Mouse (Mus musculus): Measurements from ENCODE around the gene Parvb.

The Parvb gene

DNA sequence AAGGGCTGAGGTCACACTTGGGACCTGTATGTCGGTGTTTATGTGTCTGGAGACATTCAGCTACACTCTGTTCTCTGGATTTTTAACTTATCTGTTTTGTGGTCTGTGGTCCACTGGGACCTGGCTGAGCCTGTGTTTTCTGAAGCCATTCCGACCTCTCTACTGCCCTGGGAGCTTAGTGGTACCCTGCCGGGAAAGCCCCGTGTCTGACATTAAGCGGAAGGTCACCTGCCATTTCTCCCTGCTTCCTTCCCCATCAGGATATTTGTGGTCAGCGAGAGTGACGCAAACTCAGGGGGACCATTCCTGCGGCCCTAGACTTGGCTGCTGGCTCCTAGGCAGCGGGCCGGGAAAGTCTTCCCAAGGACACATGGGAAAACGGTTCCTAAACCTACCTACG, 61.7 kb downstream of the Parvb start:
- DNase-seq (ENCODE audit: low read depth): no peak

DNA sequence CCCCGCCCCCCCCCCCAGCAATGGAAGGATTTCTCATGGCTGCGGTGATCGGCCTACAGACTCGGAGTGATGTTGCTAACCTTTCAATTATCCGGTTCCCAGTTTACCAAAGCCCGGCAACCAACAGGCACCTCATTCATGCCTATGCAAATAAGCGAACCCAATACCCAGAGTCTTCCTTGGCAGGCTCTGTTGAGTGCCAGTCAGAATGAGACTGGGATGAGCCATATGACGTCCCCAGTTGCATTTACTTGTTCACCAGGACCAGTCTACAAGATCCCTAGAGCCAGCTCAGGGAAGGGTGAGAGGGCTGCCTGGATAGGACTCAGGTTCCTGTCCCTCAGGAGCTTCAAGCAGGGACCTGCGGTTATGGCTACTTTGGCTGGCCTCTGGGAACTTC, 62.5 kb downstream of the Parvb start:
- no peak for DNase-seq (ENCODE audit: low read depth)

DNA sequence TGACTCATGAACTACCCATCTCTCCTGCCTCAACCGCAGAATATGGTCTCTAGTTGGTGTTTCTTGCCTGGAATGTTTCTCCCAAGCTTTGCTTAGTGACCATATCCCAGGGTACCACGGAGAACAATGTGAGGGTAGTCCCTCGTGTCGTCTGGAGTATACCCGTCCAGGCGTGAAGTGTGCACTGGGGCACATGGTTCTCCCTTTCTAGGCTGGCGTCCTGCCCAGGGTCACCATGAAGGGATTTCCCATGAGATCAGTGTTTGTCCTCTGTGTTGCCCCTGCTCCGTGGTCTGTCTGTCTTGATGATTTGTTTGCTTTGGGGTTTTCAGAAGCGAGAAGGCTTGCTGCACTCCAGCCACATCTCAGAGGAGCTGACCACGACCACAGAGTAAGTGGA, 63.4 kb downstream of the Parvb start:
- DNase-seq (ENCODE audit: low read depth): no peak

DNA sequence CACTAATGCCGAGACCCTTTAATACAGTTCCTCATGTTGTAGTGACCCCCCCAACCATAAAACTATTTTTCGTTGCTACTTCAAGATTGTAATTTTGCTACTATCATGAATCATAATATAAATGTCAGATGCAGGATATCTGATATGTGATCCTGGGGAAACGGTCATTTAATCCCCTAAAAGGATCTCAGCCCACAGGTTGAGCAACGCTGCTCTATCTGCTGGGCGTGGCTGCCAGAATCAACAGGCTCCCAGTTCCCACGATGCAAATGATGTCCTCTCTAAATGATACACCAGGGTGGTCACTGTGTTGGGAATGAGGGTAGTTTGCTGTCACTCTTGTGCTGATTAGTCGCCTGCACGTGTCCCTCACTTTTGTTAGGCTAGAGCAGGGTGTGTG, 65.6 kb downstream of the Parvb start:
- no peak for DNase-seq (ENCODE audit: low read depth)

DNA sequence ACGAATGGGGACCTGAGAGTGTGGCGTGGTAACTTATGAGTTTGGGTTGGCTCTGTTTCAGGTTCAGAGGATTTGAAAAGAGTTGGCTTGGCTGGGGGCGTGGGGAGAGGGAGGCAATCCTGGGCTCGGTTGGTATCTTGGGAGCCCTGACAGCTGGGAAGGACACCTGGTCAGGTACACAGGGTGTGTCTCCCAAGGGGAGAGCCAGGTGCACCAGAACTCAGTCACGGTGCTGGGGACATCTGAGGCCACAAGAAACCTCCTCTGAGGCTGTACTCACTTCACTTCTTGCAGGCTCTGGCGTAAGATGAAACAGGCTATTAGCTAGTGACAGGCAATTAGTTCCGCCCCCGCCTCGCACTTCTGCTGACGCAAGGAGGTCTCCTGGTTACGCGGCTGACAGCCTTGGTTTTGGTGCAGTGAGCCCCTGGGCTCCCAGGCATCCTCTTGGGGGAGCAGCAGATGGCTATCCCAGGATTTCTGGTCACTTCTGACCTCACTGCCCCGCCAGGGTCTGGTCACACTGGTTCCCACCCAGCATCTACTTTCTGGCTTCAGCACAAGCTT, 67.0 kb downstream of the Parvb start:
- no peak for DNase-seq (ENCODE audit: low read depth)

DNA sequence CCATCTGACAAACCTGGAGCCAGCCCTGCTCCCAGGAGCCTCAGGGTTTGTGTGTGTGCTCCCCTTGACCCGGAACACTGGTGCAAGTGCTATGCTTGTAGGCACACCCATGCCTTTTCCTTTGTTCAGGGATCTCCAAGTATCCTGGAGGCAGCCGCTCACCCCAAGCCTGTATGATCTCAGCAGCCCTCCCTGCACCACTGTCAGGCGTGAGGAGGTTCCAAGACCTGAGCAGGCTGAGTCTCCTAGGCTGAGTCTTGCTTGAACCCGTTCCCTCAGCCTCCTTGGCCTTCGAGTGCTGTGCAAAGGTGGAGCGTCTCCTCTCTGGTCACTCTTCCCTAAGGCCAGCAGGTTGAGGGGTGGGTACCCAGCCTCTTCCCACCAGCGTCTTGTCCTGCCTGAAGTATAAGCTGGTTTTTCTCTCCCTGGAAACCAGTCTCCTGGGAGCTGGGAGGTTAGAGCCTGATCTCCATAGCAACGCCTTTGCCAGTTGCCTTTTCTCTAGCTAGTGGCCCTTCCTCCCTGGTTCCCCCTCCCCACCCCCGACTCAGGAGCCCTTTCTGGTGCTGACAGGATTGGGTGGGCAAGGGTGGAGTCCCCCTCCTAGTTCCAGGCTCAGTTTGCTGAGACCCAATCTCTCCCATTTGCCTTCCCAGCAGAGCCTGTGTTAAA, 68.0 kb downstream of the Parvb start:
- no peak for DNase-seq (ENCODE audit: low read depth)

DNA sequence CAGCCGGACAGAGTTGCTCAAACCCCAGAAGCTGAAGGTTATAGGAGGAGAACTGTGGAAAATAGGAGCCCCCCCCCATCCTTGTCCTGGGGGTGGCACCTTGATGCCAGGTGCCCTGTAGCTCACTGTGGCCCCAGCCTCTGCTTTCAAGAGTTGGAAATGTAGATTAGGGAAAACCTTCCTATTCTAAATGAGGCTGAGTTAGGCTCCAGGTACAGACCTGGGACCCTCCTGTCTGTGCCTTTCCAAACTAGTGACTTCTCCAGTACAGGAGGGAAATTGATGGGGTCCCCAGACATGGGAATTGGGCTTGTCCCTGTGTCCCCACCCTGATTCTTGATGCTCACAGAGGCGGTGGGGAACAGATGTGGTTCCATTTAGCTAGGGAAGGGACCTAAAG, 68.7 kb downstream of the Parvb start:
- no peak for DNase-seq (ENCODE audit: low read depth)

DNA sequence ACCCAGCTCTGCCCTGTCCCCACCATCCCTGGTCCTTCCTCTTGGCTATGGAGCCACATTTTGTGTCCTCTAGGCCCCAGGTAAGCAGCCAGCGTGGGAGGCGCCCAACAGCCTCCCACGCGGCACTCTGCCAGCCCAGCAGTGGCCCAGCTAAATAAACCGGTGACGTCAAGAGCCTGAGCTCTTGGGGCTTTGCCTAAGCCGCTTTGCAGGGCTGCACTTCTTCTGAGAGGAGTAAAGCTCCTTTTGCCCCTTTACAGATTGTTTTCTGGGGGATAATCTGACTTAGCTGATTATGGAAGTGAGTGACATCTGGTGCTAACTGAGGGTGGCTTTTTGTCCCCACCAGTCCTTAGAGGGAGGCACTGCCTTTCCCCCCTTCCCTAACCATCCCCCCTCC, 69.2 kb downstream of the Parvb start:
- no peak for DNase-seq (ENCODE audit: low read depth)

DNA sequence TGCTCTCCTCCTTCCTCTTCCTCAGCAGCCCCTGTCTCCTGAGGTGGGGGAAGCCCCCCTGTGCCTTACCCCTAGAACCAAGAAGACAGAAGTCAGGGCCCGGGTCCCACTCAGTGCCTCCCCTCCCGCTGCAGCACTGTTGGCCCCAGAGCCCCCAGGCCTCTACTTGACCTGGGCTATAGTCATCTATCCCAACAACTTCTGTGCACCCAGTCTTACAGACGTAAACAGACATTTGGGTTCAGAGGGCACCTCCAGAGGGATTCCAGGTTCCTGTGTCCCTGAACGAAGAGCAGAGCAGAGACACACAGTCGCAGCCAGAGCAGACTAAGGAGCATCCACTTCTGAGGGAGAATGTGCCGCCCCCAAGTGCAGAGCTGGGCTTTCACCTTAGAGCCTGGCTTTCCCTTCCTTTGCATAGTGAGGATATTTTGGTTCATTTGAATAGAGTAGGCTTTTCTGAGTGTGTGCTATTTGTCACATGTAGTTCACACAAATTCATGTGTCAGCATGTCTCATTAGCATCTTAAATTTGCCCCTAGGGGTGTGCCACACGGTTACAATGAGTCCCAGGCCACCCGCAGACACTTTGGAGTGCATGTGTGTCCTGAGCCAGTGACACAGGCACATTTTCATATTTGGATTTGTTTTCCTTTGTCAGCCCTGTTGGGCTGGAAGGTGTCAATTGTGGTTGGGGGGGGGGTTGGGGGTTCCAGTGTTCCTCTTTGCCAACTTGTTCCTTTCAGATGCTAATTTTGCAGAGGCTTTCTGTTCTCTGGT, 70.0 kb downstream of the Parvb start:
- DNase-seq (ENCODE audit: low read depth): no peak

DNA sequence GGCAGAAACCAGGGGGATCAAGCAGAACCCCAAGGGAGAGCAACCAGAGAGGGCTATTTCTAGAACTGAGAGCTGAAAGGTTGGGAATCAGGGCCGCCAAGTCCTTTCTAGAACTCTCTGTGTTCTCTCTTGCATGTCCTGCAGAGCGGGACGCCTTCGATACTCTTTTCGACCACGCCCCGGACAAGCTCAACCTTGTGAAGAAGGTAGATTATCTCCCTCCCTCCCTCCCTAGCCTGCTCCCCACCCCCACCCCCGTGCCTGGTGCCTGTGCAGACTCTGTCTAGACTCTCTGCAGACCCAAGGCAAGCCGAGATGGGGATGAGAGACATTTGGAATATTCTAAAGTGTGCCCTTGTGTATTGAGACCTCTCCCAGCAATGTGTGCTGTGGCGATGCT, 71.4 kb downstream of the Parvb start:
- no peak for DNase-seq (ENCODE audit: low read depth)

DNA sequence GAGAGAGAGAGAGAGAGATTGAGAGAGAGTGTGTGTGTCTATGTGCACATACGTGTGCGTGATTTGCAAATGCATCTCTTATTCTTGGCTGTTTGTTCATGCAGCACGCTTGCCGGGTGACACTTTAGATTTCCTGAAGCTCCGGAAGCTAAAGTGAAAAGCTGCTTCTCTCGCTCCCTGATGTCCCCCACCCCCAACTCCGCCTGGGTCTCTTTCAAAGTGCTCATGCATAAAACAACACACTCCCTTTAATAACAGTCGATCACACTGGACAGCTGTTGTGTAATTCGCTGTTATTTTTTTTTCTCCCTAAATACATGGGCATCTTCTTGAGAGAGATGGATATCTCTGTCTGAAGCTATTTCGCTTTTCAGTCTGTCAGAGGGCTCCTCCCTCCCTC, 73.5 kb downstream of the Parvb start:
- no peak for DNase-seq (ENCODE audit: low read depth)

DNA sequence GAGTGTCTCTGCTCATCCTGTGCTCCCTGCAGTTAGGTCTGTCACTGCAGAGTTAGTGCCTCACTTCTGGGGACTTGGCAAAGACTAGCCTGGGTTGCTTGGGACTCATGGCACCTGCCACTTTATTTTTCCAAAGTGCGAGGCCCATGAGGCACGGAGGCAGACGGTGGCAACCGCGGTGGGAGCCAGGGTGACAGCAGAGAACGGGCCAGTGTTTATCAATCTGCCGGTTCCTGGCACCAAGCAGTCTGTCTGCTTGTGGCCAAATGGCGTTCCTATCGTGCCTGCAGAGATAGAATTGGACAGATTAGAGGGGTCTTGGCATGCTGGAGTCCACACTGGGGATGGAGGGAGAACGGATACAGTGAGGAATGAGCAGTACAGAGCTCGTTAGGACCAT, 78.4 kb downstream of the Parvb start:
- DNase-seq (ENCODE audit: low read depth): no peak

DNA sequence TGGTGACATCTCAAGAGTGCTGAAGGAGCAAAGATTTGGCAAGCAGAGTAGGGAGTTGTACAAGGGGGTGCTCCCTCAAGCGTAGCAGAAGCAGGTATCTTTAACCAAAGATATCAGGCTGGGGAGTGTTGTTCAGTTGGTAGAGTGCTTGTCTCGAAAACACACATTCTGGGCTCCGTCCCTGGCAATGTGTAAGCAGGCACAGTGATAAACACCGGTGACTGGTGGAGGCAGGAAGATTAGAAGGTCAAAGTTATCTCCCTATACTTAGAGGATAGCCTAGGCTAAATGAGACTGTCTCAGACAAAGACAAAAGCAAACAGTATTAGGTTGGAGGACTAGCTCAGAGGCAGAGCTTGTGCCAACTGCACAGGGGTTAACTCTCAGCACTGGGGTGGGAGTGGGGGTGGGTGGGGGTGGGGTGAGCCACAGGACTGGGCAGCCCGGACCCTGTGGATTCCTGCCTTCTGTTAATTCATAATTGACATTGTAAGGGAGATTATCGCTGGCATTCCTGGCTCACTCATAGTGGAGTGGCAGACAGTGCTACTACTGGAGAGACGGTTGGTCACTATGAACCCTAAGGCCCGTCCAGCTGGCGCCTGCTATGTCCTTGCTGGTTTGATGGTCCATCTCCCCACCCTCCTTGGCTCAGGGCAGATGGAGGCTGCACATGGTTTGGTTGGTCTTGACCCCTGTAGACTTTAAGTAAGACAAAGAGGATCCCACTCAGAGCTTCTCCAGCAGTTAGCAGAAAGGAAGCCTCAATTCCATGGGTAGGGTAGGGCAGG, 79.6 kb downstream of the Parvb start:
- DNase-seq (ENCODE audit: low read depth): no peak

DNA sequence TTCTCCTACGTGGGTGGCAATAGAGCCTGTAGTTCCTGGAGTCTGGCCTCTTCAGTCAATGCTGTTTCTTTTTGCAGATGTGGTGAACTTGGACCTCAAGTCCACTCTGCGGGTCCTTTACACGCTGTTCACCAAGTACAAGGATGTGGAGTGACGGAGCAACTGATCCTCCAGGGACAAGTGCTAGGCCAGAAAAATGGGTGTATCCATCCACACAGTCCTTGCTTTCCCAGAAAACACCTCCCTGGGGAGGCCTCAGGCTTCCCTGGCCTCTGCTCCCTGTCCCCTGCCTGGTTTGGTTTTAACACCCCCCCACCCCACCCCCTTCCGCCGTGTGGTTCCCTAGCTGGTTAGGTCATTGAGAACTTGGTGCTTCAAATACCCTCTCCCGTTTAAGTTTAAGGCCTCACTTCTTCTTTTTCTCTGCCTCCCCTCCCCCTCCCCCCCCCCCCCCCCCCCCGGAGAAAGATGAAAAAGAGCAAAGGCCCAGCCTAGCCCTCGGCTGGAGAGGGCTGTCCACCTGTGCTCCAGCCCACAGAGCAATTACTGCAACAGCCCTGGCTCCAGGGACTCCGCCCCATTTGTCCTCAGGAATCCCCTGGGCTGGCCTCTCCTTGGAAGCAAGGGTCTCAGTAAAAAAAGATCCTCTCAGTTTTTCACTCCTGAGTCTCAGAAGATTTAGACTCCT, 81.2 kb downstream of the Parvb start:
- DNase-seq (ENCODE audit: low read depth): peak; percentile 16

DNA sequence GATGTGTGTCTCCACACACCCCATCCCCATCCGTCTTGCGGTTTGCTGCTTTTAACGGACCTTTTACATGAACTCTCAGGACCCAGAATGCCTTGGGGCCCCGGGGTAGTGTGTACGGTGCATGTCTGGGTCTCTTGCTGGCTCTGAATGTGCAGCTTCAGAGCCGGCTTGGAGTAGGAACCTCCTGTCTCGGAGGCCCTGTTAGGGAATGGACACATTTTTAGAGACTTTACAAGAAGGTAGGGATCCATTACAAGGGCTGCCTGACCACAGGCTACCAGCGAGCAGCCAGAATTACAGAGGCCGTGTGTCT, 81.7 kb downstream of the Parvb start:
- DNase-seq (ENCODE audit: low read depth): peak; percentile 68

DNA sequence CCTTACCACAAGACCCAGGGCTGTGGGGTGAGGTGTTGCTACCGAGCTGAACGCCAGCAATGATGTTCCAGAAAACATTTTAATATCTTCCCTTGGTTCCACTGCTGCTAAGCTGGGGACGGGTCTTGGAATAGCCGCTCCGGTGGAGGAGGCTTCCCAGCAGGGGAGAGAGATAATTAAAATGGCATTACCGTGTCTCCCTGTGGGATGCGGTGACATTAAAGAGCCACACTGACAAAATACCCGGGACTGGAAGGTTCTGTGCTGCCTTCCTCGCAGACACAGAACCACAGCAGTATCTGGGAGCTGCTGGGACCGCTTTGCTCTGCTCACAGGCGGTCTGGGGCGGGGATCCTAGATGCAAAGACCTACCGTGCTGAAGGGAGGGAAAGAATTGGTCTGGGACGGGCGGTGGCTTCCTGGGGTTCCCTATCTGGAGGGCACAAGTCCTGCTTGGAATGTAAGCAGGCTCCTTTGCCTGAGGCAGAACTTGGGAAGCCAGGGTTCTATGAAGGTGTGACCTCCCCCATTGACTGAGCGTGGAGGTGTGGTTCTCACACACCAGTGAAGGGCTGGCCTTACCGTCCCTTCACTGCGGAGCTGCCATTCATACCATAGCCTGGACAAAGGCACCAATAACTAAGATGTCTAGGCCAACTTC, 82.7 kb downstream of the Parvb start:
- no peak for DNase-seq (ENCODE audit: low read depth)

DNA sequence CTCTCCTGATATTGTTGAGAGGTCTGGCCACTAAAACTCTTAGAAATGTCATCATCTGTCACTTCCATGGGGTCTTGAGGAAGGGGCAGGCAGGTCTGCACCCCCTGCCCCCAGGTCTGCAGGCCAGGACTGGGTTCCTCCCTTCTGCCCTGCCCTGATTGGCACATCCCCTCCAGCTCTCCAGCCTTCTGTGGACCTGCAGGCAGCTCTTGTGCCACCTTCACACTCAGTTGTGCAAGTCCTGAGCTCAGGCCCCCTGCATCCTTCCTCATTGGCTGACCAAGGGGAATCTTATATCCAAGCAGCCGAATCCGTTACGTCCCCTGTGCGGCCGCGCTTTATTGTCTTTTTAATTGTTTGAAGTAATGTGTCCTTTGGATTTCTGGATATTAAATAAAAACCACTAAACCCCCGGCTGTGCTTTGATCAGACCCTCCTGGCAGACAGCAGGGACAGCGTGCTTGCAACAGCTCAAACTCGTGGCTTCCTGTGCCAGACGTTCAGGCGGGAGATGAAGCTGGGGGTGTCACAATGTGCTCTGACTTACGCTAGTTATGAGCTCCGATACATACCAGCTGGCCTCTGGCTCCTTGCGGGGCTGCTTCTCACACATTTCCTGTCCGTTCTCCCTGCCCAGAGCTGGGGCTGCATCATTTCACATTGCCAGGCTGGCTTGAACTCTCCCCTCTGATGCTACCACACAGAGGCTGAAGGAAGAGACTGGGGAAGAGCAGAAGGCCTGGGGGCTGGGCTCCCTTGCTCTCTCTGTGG, 83.6 kb downstream of the Parvb start:
- no peak for DNase-seq (ENCODE audit: low read depth)

DNA sequence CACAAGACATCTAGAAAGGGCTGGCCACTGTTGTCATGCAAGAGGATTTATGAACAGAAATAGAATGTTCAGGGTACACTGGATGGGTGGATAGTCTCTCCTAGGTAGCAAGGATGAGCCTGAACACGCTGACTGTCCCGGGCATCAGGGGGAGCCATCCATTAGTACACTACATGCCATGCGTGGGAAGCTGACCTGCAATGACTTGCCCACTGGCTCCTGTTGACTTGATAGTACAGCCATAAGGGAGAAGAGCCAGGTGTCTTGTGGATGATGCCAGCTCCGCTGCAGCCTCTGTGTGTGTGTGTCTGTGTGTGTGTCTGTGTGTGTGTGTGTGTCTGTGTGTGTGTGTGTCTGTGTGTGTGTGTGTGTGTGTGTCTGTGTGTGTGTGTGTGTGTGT, 87.5 kb downstream of the Parvb start:
- no peak for DNase-seq (ENCODE audit: low read depth)

DNA sequence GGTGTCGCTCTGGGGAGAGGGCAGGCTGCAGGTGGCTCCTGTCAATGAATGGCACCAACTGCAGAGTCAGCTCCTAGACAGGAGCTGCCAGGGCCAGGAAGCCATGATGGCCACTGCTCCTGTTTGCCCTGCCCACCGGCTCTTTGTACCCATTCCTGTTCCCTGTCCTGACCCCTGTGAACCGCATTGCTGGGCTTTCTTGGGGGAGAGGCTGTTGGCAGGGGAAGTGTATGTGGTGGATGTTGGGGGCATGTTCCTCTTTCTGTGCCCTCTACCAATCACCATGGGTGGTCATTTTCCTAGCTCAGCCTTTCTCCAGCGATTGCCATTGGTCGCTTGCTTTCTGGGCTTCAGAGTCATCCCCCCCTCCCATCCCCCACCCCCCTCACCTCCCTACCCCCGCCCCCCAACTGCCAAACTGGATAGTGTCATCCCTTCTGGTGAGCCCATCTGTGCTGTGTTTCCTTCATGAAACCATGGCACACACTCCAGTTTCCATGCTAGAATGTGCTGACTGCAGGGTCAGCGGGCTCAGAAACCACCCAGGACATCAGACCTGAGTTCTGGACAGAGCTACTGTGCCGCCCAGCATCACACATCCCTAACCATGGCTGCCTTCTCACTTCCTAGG, 89.8 kb downstream of the Parvb start:
- no peak for DNase-seq (ENCODE audit: low read depth)
